Mouse (Mus musculus) lung, postnatal 10 days (tissue): Measurements from ENCODE around the gene Ighmbp2.
A peak's percentile ranks its signal among the peaks of the same experiment; 100 is the strongest.

Experiments
- DNase-seq: peaks from one replicate; pipeline ENCODE4 v3.0.0; 2021

Ighmbp2 gene

DNA sequence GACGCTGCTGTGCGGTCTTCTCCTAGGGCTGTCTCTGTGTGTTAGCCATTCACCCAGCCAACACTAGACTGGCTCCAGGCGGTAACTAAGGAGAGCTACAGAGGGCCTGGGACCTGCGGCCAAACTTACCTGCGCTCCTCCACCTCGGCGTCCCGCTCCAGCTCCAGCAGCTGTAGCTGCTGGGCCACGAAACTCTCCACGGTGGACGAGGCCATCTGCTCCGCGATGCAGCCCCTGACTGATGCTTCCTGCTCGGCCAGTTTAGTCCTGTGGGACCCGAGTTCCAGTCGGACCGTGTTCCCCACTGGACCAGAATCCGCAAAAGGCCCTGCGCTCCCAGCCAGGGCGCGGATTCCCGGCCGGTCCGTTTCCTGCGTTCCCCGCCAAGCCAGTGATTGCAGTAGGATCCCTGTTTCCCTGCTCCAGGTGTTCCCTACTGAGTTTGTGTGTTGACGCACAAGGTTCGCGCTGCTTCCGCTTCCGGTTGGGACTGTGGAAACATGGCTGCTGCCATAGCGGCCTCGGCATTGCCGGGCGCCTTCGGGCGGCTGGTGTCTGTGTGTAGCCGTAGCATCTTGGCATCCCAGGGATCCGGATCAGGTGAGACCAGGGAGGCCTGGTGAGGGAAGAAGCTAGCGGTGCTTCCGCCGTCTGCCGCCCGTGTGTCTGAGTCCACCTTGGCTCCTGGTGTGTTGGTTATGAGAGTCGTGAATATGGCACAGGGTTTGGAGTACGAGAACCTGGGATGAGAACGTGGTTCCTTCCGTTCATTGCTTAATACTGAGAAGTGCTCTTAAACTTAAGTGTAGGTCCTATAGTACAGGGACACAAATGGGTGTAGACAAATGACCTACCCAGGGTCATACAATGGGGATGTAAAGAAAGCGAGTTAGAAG, at the start of gene Ighmbp2, which contains the start of gene Mrpl21:
TSS of gene Ighmbp2 (minus strand) at position 446 of the 896 bp plus-strand sequence.
TSS of gene Mrpl21 (plus strand) at position 330 of the 896 bp plus-strand sequence.
- DNase-seq, result peak; percentile 94

DNA sequence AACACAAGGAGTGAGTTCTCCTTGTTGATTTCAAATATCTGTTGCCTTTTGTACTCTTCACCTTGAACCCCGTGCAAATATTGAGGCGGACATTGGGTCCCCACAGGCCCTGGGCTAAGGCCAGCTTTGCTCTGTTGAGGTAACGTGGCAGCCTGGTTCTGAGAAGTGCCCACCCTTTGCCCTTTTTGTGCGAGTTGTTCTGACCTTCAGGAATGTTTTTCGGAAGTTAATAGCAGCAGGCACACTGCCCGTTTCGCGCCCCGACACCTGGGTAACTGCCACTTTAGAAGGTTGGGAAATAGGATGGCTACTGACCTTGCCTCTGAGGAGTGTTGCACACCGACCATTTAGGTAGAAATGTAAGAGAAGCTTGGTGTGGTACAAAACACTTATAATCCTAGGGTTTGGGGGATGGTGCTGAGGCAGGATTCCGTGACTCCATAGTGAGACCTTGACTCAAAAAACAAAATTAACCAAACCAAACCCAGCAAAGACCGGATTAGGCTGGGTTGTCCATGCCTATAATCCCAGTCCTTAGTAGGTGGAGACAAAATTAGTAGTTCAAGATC, 43.7 kb upstream of the Ighmbp2 start:
- peak; percentile 47 for DNase-seq

DNA sequence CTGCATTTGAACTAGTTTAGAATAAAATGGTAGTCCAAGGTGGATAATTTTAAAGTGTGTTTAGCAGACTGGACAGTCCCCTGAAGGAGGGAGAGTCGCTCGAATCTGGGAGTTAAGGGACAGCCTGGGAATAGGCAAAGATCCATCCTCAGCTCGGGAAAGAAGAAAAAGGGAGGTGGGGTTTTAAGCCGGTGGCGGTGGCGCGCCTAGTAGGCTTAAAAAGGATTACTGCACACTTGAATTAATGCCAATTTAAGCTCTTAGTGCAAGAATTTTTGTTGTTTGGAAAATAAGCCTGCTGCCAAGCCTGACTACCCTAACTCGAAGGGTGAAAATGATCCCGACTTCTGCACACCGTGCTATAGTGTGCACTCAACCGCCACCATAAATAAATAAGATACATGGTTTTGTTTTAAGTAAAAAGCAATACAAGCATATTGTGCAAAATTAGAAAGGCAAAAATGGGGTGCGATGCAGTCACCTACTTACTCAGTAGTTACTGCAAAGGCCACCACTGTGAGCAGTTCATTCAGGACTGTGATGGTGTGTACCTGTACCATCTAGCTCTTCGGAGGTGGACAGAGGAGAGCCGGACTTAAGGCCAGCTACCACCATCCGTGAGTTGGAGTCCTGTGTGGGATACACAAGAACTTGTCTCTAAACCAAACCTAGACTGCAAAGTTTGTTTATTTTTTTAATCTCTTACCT, 43.1 kb upstream of the Ighmbp2 start:
- DNase-seq, result peak; percentile 56

DNA sequence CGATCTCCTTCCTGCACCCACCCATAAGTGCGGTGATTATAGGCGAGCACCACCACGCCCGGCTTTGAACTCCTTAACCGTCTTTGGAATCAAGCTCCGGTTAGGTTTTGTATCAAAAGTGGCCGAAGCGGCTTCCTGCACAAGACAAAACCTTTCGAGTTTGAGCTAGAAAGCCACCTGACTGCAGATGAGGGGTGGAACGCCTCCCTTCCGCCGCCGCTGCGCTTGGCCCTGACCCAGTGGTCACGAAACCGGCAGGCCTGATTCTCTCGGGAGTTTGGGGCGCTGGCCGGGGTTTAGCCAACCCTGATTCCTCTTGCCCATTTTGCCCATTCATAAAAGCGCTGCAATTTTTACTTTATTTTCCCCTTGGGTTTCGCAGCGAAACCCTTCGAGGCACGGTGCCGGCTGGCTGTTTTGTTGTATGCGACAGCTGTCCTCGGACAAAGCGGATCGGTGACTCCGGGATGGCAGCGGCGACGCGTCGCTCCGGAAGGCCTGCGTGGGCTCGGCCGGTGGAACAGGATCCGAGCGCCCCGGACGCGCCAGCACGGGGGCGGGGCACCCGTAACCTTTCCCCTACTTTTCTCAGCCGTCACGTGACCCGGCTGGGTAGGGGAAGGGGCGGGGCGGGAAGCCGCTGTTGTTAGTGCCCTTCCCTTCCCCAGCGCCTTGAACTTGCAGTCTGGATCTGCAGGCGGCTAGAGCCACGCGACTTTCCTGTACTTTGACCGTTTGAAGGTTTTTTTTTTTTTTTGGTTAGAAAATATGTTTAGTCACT, 42.3 kb upstream of the Ighmbp2 start:
- peak; percentile 98 for DNase-seq

DNA sequence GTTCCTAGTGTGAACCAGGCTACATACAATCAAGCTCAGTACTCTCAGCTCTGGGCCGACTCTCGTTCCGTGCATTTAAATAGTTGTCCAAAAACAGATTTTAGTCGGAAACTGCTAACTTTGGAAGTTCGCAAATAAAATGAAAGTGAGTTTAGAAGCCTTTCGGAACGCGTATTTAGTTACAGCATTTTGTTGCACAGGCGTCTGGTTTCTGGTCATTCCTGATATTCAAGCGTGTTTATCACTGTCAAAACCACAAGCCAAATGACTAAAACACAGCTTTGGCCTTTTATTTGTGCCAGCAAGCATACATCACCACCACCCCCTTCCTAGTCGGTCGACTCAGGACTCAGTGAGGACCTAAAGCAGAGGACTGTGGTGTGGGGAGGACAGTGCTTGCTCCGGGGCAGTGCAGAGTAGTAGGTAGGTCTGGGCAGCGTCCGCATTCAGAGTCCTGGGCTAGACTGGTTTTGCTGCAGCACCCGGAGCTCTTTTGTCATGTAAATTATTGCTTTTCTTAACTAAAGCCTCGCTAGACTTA, 41.5 kb upstream of the Ighmbp2 start:
- peak; percentile 44 for DNase-seq

DNA sequence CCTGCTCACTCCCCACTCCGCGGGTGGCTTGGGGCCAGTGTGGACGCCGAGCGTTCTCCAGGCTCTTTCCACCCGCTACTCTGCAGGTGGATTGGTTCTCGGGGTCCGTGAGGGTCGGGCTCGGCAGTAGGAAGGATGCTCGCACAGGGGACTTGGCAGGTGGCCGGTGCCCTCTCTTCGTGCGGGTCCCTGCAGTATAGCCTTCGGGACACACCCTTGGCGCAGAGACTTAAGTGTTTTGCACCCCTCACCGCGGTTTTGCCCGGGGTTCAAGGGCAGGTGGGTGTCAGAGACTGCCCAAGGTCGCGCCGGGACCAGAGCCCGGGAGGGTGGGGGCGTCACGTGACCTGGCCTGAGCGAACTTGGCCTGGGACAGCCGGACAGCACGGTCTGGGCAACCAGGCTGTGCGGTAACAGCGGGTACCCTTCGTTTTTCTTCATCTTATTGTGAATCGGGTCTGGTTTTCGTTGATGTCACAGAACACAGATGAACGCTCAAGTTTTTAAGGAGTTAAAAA, 41.0 kb upstream of the Ighmbp2 start:
- peak; percentile 84 for DNase-seq

DNA sequence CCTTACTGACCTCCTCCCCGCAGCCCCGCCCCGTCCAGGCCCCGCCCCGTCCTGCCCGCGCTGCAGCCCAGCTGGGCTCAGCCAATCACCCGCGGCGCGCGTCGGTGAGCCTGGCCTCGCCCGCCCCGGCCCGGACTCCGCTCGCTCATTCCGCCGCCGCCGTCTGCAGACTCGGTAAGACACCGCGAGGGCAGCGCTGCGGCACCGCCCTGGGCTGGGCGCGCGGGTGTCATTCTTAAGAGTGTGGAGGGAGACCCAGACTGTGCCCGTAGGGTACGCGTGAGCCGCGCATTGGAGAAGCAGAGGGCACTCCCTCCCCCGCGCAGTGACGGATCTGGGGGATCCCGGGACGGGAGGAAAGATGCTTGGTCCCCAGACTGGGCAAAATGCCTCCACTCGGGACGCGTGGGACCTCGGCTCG, 40.4 kb upstream of the Ighmbp2 start:
- peak; percentile 92 for DNase-seq

DNA sequence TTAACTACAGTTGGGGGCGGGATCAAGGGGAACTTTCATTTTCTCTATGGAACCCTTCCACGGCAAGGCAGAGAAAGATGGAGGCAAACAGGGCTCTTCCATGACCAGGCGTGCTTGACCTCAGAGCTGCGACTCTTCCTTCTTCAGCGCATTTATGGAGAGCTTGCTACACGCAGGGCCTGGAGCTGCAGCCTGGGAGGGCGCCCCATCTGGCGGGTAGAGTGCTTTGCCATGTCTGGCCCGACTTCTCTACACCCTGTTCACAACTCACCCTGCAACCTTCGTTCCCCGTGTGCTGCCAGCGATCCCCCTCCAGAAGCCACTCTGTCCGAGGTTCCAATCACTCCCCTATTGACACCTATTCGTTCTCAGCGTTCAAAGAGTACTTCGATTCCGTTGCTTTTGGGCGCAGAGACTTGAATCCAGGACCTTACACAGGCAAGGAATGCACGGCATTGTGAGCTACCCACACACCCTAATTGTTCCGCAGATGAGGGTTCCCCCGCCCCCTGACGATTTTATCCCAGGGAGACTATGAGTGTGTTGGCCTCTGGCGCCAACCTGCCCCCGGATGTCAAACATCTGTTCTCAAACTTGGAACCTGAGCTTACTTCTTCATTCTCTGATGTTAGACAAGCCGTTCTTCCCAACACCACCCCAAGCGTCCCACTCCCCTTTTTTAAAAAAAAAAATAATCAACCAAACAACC, 39.6 kb upstream of the Ighmbp2 start, which contains the start of gene Cpt1a:
TSS of gene Cpt1a (plus strand) at position 74 of the 709 bp plus-strand sequence.
- DNase-seq, result peak; percentile 77

DNA sequence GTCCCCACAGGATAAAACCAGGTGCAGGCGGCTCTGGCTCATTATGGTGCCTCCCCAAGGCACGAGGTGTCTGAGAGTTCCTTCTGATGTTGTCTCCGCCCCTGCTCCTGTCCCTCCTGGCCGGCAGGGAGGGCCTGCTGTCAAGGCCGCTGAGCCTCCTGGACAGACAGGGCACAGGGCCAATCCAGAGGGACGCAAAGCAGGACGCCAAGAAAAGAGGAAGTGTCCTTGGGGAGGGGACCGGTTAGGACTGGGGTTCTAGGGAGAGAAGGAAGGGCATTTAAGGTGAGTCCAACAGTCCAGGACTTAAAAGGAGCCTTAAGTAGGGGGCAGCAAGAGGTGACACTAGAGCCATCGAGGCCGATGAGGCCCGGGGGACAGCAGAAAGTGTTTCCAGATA, 38.8 kb upstream of the Ighmbp2 start:
- DNase-seq, result peak; percentile 92

DNA sequence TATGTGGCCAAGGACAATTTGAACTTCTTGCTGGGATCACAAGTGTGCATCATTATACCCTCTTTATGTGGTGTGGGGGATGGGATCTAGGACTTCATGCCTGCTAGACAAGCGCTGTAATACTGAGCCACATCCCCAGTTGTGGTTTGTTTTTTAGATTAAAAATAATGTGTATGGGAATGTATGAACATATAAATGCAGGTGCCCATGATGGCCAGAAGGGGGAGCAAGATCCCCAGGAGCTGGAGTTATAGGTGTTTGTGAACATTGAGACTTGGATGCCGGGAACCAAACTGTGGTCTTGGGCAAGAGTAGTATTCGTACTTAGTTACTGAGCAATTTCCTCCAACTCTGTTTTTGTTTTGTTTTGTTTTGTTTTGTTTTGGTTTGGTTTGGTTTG, 38.0 kb upstream of the Ighmbp2 start:
- no peak for DNase-seq

DNA sequence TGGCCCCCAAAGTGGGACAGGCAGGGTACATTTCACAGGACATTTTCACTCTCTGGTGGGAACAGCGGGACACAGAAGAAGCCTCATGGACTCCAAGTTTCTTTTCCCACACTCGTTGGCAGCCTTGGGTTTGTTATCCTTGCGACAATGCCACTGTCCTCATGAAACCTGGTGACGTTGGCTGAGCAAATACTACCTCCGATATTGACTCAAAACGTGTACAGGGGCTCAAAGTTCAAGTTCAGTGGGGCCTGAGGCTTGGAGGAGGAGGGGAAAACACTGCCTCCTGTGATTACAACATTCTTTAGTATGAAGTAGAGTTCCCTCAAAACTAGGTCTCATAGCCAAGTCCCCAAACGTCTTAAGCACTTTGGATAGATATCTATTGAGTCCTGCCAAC, 37.3 kb upstream of the Ighmbp2 start:
- DNase-seq, result no peak

DNA sequence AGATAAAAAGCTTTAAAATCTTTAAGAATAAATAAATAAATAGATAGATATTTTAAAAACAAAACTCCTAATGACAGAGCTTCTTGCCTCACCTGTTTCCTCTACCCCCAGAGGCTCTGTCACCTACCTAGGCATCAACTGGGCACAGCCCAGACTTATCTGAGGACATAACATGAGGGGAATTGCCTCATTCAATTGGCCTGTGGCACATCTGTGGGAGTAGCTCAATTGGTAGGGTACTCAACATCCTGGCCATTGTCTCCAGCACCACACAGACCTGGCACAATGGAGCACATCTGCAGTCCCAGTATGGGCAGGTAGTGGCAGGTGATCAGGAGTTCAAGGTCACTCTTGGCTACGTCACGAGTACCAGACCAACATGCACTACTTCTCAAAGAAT, 36.5 kb upstream of the Ighmbp2 start:
- no peak for DNase-seq

DNA sequence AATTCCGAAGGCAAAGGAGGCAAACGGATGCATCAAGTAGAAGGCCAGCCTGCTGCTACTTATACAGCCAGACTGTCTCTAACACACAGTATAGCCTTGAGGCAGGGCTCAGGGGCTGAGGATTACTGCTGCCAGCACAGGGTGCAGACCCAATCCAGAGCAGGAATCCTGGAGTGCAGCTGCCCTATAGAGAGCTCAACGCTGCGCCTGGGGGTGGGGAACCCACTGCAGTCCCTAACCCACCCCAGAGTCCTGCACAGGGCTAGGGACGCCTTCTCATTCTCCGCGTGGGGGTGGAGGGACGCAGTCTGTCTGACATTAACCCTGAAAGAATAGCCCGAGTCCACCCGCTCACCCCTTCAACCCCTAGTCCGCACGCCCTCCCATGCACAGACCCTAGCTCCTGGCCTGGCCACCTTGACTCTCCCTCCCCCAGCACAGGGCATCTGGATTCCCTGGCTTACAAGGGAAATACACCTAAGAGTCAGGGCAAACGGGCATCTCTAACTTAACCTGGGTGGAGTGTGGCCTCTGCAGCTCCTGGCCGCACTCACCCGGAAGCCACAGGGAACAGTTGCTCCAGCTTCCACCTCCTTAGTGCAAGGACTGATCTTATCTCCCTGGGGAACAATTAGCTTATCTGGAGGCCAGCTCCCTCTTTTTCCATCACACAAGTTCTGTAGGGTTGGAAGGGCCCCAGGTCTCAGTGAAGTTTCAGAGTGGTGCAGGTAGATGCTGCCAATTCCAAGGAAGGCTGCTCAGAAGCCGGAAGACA, 24.5 kb upstream of the Ighmbp2 start:
- DNase-seq, result no peak

DNA sequence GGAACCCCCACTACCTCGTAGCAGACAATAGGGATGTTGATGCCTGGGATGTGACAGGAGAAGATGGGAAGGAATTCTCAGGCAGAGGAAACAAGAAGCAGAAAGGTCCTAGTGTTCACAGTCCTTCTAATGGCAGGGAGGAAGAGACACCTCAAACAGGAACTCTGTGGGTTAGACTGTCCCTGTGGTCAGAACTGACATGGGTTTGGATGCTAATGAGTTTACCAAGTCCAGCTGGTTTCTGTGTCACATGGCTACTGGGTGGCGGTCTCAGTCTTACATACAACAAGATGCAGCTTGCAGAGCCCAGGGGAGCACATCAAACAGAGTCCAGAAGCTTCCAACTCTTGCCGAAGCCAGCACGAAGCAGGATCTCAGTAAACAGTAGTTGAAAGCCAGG, 21.2 kb upstream of the Ighmbp2 start:
- no peak for DNase-seq

DNA sequence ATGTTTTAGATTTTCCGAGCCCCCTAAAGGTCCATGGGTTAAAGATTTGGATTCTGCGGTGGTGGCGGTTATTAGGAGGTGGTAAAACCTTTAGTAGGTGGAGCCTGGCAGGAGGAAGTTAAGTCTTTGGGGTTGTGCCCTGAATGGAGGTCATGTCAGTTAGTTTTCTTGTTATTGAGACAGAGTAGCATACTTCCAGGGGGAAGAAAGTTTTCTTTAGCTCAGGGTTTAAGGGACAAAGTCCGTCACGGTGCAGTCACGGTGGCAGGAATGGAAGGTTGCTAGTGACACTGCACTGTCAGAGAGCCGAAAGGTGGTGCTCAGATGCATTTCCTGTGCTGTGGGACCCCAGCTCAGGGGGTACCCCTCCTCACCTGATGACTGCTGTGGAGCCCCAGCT, 15.0 kb upstream of the Ighmbp2 start:
- DNase-seq, result no peak

DNA sequence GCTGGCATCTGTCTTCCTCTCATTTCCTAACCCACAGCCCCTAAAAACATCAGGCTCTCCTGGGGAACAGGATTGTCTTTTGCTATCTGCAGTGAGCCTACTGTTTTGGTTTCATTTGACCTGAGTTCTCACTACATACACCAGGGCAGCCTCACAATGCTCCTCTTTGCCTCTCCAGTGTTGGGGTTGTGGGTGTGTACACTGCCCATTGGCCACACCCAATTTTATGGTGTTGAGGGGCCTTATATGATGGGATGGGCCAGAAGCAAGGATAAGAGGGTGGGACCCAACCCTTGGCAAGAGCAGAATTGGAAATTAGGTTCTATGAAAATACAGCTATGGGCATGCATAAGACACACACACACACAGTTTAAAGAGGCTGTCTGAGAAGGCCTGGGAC, 14.2 kb upstream of the Ighmbp2 start:
- no peak for DNase-seq

DNA sequence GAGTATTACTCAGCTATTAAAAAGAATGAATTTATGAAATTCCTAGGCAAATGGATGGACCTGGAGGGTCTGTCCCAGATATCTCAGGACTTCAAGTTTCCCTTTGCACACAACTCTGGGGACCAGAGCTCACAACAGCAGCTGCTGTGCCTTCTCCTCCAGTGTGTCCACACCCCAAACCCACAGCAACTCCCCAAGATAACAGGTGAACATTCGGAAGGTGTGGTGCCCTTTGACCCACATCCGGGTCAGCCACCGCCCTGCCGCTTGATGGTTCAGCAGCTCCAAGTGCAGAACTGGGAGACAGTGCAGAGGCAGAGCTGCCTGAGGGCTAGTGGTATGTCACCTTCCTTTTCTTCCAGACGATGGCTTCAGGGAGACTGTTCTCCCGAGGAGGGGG, 12.4 kb upstream of the Ighmbp2 start:
- DNase-seq, result no peak

DNA sequence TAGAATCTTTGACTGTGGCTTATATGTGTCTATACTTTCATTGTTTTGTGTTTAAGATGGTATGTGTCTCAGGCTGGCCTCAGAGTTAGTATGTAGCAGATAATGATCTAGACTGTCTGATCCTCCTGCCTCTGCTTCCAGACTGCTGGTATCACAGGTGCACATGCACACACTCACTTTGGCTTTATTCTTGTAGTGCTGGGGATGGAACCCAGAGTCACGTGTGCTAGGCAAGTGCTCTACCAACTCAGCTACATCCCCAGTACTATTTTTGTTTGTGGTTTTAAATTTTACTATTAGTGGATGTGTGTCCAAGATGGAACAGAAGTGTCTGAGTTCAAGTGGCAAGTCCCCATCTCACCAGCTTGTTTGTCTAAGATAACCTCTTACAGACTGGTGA, 10.2 kb upstream of the Ighmbp2 start:
- no peak for DNase-seq

DNA sequence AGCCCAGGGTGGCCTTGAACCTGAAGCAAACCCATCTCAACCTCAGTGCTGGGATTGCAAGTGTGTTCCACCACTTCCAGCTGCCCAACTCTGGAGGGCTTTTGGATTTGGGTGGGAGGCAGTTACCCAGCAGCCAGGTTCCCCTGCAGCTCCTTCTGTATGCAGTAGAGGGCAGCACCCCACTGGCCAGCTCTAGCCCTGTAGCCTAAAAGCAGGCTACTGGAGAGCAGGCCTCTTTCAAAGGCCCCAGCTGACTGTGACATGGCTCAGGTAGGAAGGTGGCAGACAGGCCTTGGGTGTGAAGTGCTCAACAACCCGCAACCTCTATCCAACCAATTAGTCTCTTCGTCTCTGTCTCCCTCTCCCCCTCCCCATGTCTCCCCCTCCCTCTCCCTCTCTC, 9.2 kb upstream of the Ighmbp2 start:
- peak; percentile 74 for DNase-seq

DNA sequence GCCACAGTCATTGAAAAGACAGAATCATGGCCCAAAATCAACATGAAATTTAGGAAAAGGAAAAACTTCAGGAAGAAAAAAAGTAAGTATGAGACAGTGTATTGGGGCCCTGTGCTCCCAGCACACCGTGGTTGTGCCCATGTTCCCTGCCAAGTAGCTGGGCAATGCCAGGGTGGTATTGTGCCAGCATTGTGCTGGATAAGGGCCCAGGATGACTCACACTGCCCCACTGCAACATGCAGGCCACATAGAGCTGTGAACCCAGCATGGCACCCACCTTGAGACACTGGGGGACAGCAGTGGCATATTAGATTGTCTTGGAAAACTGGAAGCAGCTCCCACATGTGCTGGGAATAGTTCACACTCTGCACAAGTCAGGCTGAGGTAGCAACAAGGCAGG, 6.2 kb upstream of the Ighmbp2 start:
- DNase-seq, result no peak

DNA sequence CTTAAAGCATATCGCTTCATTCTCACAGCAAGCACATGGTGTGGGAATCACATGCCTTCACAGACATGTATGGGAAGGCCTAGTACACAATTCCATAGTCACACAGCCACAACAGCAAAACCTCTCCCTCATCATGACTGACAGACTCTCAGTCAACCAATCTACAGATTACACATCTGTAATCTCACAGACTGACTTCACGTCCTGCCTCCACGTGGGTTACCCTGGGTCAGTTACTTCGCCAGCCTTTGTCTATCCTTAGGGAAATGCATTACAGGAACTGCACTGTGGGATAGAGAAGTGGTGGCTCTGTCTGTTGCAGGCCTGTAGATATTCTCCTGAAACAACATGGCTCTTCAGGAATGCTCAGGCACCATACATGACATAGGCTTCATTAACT, 931 bp downstream of the Ighmbp2 start:
- no peak for DNase-seq
